Mouse (Mus musculus): ENCODE measurements at regions not wholly inside any gene's neighbourhood (a gene's known extent, or its start where the extent isn't known, plus 50 kb on each side); places are given as distances from the start of the nearest gene placed in this dataset.

- no peak for DNase-seq (ENCODE audit: low spot score in 2 of 2)
These were observed 301.6 kb upstream of the Gm15217 start for GRCm38 (mm10) chr14:46077406-46078131.

GRCm38 (mm10) chr14:46082646-46083045 is 296.6 kb upstream of the Gm15217 start:
- DNase-seq (ENCODE audit: low spot score in 2 of 2), result no peak

DNA sequence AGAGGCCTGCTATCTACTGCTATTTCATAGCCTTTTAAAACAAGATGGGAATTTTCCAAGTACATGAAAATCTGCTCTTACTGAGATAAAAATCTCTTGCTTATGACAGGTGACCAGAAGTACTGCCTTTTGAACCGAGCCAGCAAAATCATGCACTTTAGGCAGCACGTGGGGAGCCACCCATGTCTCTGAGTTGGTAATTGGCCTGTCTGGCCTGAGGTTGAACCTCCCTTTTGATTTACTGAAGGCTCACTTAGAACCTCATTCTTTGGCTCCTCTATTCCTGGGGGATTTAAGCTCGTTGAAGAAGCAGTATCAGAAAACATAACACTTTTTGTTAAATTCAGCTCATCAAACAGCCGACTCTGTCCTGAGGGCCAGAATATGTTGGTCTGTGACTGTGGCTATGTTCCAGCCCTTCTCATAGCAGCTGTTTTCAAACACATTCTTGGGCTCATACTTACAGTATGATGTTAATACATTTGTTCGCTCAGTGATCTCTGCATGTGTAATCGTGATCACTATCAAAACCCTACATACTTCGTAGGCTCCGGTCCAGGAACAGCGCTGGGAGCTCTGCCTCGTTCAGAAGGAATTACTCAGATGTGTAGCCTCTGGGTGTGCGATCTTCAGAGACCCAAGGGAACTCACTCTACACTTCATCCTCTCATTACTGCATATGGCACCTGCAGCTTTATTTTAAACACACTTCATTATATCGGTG is 290.1 kb upstream of the Gm15217 start:
- DNase-seq (ENCODE audit: low spot score in 2 of 2), result no peak

DNA sequence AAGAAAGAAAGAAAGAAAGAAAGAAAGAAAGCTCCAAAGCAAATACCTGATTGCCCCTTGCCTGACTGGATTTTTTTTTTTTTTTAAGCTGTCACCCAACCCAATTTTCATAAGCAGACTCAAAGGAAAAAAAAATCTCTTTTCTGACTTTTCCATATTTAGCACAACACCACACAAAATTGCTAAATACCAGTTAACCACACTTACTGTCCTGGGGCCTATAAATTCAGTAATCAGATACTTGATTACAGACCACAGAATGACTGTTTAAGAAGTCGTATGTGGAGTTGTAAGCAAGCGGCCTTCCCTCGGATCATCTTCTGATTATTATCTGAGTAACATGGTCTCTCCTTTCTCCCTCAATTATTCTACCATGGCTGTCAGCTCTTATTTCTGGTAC is 263.3 kb upstream of the Gm15217 start:
- DNase-seq (ENCODE audit: low spot score in 2 of 2), result no peak

- DNase-seq (ENCODE audit: low spot score in 2 of 2), result no peak
These were observed 252.7 kb upstream of the Gm15217 start for GRCm38 (mm10) chr14:46126541-46126940.

DNA sequence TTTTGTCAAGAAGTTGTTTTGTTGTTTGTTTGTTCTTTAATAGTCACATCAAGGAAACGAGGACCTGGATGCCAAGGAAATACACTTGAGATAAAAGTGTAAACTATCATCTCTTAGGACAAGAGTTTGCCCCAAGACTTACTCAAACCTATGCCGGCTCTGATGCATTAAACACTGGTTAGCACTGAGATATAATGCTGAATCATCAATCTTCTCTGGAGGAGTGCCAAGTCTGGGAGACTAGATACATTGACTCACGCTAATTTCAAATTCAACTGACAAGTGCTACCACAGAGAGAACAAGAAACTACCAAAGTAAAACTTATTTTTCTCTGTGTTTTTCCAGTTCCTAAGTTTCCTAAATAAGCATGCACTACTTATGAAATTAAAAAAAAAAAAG is 249.5 kb upstream of the Gm15217 start:
- no peak for DNase-seq (ENCODE audit: low spot score in 2 of 2)

DNA sequence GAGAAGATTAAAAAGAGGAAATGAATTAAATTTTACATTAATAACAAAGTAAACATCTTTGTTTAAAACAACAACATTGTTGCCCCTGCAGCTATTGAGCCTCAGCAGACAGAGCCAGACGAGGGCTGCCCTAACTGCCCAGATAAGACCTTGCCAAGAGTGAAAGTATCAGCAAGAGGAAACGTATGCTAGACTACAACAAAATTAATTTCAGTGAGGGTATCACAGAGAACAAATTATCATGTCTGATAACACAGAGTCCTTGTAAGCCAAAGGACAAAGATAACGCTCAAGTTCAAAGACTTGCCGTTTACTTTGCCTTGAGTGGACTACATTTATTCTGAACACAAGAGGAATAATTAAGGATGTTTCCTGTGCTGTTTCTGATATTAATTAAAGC is 235.0 kb upstream of the Gm15217 start:
- no peak for DNase-seq (ENCODE audit: low spot score in 2 of 2)

DNA sequence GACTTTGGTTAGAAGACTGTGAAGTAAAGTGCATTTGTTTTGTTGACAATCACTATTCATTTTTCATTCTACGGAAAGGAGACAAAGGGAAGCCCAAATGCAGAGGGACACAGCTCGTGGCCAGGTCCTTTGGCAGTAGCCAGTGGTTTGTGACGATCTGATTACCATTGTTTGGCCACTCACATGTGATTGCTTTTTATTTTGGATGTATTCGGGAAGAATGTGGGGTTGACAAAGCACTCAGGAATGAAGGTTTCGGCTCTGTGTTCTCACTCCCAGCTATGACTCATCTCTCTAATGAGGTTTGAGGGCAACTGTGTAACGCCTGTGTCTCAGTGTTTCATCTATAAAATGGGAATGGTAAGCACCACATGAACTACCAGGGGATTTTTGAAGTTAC is 234.5 kb upstream of the Gm15217 start:
- DNase-seq (ENCODE audit: low spot score in 2 of 2), result no peak

DNA sequence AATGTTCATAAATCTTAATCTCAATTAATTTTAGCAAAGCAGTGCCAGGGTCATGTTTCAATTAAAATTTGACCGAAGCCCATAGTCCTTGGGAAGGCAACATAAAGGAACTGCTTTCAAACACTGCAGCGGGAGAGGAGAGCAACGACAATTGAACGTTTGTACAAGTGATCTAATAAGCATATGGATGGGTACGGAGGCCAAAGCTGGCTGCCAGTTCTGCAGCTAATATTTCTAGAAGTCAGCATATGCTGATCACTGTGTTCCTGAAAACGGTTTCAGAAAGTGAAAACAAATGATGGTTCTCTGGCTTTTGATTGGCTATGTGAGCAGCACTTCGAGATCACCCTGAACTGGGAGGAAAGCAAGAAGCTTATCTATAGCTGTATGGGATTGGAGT is 233.6 kb upstream of the Gm15217 start:
- DNase-seq (ENCODE audit: low spot score in 2 of 2), result no peak

DNA sequence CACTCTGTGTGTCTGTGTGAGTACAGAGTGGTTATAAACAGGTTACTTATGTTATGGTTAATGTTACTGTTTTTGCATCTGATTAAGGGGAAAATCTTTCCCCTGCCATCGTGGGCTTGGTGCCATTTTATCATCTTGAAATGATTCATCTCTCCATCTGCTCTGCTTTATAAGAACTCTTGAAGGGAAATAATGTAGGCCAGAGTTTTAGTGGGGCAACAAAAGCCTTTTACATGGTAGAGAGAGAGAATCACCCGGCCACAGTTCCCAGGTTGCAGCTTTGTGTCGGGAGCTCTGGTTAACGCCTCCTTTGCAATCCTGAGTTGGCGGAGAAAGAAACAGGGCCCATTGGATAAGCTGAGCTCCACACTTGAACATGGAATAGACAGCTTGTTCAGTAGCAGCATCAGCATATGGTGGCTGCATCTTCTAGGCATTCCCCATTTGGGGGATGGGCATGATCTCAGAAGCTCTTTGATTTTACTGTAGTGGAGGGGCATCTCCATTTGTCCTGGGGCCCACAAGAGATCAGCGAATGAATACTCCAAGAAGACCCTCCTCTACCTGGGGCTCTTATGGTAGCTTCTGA is 230.0 kb upstream of the Gm15217 start:
- DNase-seq (ENCODE audit: low spot score in 2 of 2), result no peak

- no peak for DNase-seq (ENCODE audit: low spot score in 2 of 2)
These were observed 220.5 kb upstream of the Gm15217 start for GRCm38 (mm10) chr14:46158741-46159140.

DNA sequence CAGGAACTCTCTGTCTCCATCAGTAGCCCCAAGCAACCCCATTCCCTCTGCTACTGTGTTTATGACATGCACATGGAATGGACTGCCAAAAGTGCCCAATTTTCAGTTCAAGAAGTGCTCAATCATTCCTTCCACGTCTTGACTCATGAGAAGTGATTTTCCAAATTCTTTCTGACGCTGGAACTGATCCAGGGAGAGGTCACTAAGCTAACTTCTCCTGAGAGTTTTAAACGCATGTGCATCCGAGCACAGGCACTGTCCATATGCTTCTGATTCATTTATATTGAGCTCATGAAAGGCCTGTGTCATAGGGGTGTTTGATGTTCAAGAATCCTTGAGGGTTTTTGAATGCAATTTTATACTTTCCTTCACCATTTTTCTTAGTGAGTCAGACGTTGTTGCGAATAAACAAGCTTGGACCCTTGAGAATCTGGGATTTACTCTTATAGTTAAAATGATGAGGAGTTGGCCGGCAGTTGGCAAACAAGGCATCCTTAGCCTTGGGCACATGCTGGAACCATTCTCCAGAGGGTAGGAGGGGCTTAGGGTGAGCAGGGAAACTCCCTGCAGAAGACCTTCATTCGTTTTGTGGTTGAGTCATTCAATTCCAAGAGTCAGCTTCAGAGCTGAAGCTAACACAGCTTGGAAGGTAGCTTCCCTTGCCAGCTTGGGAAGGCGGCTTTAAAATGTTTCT is 206.9 kb upstream of the Gm15217 start:
- no peak for DNase-seq (ENCODE audit: low spot score in 2 of 2)

DNA sequence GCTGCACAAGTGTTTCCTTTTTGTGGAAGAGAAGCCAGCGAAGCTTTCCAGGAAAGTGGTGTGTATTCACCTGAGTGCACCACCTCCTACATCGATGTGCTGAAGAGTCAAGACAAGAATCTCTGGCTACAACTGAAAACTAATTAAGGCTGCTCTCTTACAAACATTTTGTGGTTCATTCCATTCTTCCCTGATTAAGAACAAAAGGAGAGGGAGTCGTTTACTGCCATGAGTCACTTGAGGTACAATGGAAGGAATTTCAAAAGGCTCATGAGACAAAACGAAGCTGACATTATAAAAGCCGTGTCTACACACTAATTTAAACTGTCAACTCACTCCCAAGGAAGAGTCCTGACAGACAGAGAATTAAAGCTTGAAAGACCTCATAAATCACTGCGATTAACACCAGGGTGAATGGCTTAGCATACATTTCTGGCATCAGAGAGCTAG is 206.3 kb upstream of the Gm15217 start:
- no peak for DNase-seq (ENCODE audit: low spot score in 2 of 2)

GRCm38 (mm10) chr14:46174386-46174785 is 204.8 kb upstream of the Gm15217 start:
- DNase-seq (ENCODE audit: low spot score in 2 of 2), result no peak

GRCm38 (mm10) chr14:46175291-46176216 is 203.7 kb upstream of the Gm15217 start:
- DNase-seq (ENCODE audit: low spot score in 2 of 2), result no peak

- DNase-seq (ENCODE audit: low spot score in 2 of 2), result no peak
These were observed 200.2 kb upstream of the Gm15217 start for GRCm38 (mm10) chr14:46179024-46179423.

DNA sequence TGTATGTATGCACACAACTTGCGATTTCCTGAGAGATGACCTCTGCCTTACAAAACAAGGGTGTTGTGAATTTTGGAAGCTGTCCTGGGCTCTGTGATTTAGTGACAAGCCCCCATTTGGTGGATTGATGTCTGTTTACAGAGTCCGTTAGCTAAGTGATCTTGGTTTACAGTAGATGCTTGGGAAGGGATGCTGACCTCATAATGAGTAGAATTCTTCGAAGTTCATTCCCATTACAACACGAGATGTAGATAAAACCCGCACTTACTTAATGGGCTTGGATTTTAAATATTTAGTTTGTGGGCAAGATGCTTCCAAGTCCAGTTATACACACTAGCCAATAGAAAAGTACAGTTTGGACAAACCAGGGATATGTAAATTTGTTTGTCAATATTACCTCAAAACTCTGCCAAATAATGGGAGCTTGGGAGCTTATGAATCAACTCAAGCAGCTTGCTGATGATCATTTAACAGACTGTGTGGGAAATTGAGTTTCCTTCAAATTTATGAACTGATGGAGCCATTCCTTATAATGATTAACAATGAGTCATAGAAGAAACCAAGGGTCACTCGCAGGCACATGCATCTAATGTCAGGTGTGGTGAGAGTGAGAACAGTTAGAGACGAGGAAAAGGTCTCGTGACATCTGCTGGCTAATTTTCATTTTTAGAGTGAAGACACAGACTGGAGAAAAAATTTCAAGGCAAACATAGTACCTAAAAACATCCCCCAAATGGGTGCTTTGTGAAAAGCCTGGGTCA is 187.4 kb upstream of the Gm15217 start:
- DNase-seq (ENCODE audit: low spot score in 2 of 2), result no peak

DNA sequence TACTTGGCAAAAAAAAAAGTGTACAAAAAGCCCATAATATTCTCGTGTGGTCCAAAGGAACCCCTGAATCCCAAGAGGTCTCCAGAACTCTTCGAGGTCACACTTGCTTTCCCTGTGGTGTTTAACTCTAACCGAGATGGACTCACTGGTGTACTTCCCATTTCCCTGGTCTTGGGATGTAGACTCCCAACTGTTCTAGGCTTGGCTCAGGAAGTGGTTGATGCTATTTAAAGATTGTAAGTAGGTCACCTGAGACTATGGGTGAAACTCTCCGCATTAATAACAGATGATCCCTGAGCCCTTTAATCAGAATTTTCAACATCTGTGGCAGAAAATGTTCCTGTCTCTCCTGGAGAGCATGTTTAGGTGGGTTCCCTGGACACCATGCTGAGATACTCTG is 185.6 kb upstream of the Gm15217 start:
- DNase-seq (ENCODE audit: low spot score in 2 of 2), result no peak

DNA sequence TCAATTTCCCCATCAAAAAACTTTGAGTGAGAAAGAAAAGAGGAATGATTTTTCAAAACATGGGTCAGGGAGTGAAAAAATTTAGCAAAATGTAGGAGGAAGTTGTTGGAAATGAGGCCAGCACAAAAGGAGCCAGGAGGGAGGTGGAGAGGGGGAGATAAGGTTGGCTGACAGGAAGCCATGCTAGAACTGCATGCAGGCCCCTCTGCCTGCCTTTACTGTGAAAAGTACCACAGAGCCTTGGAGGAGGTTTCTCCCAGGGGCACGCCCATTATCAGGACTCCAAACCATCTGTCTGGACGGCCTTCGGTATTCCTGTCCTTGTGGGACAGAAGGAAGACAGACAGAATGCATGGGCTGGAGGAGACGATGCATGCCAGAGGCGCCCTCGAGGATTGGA is 183.3 kb upstream of the Gm15217 start:
- no peak for DNase-seq (ENCODE audit: low spot score in 2 of 2)

DNA sequence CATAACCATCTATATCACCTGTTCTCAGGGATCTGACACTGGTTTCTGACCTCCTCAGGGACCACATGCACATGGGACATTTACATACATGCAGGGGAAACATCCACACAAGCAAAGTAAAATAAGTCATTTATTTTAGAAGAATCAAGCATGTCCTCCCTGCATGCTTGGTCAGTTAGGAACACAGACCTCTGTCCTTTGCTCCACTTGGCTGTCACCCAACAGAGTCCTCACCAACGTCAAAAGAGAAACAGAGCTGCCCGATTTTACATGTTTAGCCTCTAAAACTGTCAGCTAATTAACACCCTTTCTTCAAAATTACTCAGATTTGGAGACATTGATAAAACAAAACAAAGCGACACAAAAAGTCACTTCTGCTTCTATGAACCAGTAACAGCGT is 176.4 kb upstream of the Gm15217 start:
- no peak for DNase-seq (ENCODE audit: low spot score in 2 of 2)
